ENCODE assay signal across 17 mouse cellular contexts in the genomic region with DNA sequence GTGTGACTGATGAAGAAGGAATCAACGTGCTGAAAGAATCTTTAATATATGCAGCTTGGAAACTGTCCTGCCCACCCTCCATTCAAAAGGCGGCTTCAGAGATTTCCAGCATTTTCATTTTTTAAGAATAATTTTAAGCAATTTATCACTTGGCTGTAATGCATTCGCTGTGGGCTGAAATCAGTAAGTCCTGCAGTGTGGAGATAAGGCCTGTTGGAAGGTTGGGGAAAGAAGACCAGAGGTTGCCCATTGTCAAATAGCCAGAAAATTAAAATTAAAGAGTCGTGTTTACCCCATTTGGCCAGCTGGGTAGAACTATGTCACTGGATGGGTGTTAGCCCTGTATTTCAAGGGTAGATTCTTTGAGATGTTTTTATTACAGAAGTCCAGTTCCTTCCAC.
DNase-seq lines count a peak whose midpoint lies in the region; ATAC-seq lines count a peak whose summit lies in the region.
"Had no signal": no experiment of that assay in that cellular context is flagged by ENCODE, and none has a peak within 500 bp of the region (broad histone marks: within the 10 kb centered on the region; RNA-seq: fewer than 3 reads in every experiment).

No protein-coding gene starts in this region.

- H3K9me3 ChIP-seq in midbrain, embryonic 14.5 days (ENCODE audit: control insufficient read depth, low read length), result no peaks in the 10 kb centered on the region
- H3K9me3 ChIP-seq in midbrain, embryonic 10.5 days (replicated peaks), result no peaks in the 10 kb centered on the region
- H3K9me3 ChIP-seq in forebrain, embryonic 12.5 days, result no peaks in the 10 kb centered on the region
- no peaks in the 10 kb centered on the region for H3K9me3 ChIP-seq in hindbrain, embryonic 12.5 days (replicated peaks)
- H3K9me3 ChIP-seq in midbrain, embryonic 16.5 days (replicated peaks; ENCODE audit: control insufficient read depth, low read length, poor library complexity, severe bottlenecking), result no peaks in the 10 kb centered on the region
- H3K9me3 ChIP-seq: heart, embryonic 12.5 days; limb, embryonic 13.5 days; megakaryocyte, embryonic 14.5 days had no signal

- ATAC-seq in midbrain, embryonic 14.5 days (ENCODE audit: low FRiP score, low TSS enrichment), result no peak
- no peak for ATAC-seq in forebrain, embryonic 12.5 days (ENCODE audit: low FRiP score)
- ATAC-seq in hindbrain, embryonic 12.5 days (ENCODE audit: low FRiP score), result no peak
- peak; percentile 37; the same call in 1 of the 2 replicates for ATAC-seq in midbrain, embryonic 16.5 days

- H3K4me2 ChIP-seq in midbrain, embryonic 14.5 days (ENCODE audit: low read length), result no peak overlapping the region
- H3K4me2 ChIP-seq in forebrain, embryonic 12.5 days, result peak overlapping the region; percentile 23; the same call in 1 of the 2 replicates
- H3K4me2 ChIP-seq in hindbrain, embryonic 12.5 days (replicated peaks), result no peak overlapping the region
- H3K4me2 ChIP-seq in midbrain, embryonic 16.5 days (ENCODE audit: low read length), result no peak overlapping the region
- H3K4me2 ChIP-seq: heart, embryonic 12.5 days; limb, embryonic 13.5 days had no signal

- no peaks in the 10 kb centered on the region for H3K36me3 ChIP-seq in midbrain, embryonic 14.5 days (ENCODE audit: control insufficient read depth, insufficient read depth, low read length)
- no peaks in the 10 kb centered on the region for H3K36me3 ChIP-seq in midbrain, embryonic 10.5 days
- no peaks in the 10 kb centered on the region for H3K36me3 ChIP-seq in forebrain, embryonic 12.5 days (replicated peaks)
- no peaks in the 10 kb centered on the region for H3K36me3 ChIP-seq in hindbrain, embryonic 12.5 days
- H3K36me3 ChIP-seq in midbrain, embryonic 16.5 days (ENCODE audit: control insufficient read depth, insufficient read depth, low read length), result no peaks in the 10 kb centered on the region
- H3K36me3 ChIP-seq: heart, embryonic 12.5 days; limb, embryonic 13.5 days had no signal

- H3K9ac ChIP-seq in midbrain, embryonic 14.5 days (replicated peaks; ENCODE audit: low read length), result no peak overlapping the region
- no peak overlapping the region for H3K9ac ChIP-seq in forebrain, embryonic 12.5 days
- no peak overlapping the region for H3K9ac ChIP-seq in hindbrain, embryonic 12.5 days
- H3K9ac ChIP-seq in midbrain, embryonic 16.5 days (ENCODE audit: low read depth, low read length), result no peak overlapping the region
- H3K9ac ChIP-seq: heart, embryonic 12.5 days; limb, embryonic 13.5 days; liver, embryonic 14.5 days had no signal

- WGBS in midbrain, embryonic 14.5 days, result 64% methylated on average over 4 of the region's 4 CpGs
- 90% methylated on average over 4 of the region's 4 CpGs for WGBS in midbrain, embryonic 10.5 days
- 76% methylated on average over 4 of the region's 4 CpGs for WGBS in forebrain, embryonic 12.5 days
- 80% methylated on average over 4 of the region's 4 CpGs for WGBS in hindbrain, embryonic 12.5 days
- WGBS in midbrain, embryonic 16.5 days, result 64% methylated on average over 4 of the region's 4 CpGs

- no peak overlapping the region for H3K27ac ChIP-seq in midbrain, embryonic 14.5 days (replicated peaks; ENCODE audit: low read depth, low read length)
- H3K27ac ChIP-seq in midbrain, embryonic 10.5 days (replicated peaks), result no peak overlapping the region
- peak overlapping the region; percentile 83 for H3K27ac ChIP-seq in forebrain, embryonic 12.5 days
- H3K27ac ChIP-seq in hindbrain, embryonic 12.5 days, result 0 out of 2 replicates have a peak overlapping the region, but pooled peaks have one; percentile 40
- peak overlapping the region; percentile 65 for H3K27ac ChIP-seq in midbrain, embryonic 16.5 days (ENCODE audit: low read length)
- H3K27ac ChIP-seq: limb, embryonic 13.5 days; liver, embryonic 14.5 days; stomach, postnatal 0 days had no signal

- DNase-seq in midbrain, embryonic 14.5 days, result peak; percentile 28
- no peak for DNase-seq in midbrain, embryonic 10.5 days (ENCODE audit: low spot score)
- no peak for DNase-seq in frontal cortex, postnatal 25 days (ENCODE audit: low spot score in 2 of 2)
- DNase-seq in retina, postnatal 1 day, result no peak
- DNase-seq: kidney, adult 18-20 months; kidney, postnatal 10 days; lung, postnatal 10 days; thymus, postnatal 25 days had no signal

- H3K27me3 ChIP-seq in midbrain, embryonic 14.5 days (ENCODE audit: control insufficient read depth, insufficient read depth, low read length), result no peaks in the 10 kb centered on the region
- peaks cover 12% of the 10 kb centered on the region; the same call in 1 of the 2 replicates for H3K27me3 ChIP-seq in midbrain, embryonic 10.5 days (ENCODE audit: low read depth, poor library complexity, severe bottlenecking)
- H3K27me3 ChIP-seq in forebrain, embryonic 12.5 days, result 0 out of 2 replicates have a peak, but pooled peaks cover 2% of the 10 kb centered on the region
- H3K27me3 ChIP-seq in hindbrain, embryonic 12.5 days, result no peaks in the 10 kb centered on the region
- H3K27me3 ChIP-seq in midbrain, embryonic 16.5 days (ENCODE audit: control insufficient read depth, insufficient read depth, low read depth, low read length), result no peaks in the 10 kb centered on the region
- H3K27me3 ChIP-seq: heart, embryonic 12.5 days; limb, embryonic 13.5 days had no signal

- no peak overlapping the region for H3K4me3 ChIP-seq in midbrain, embryonic 14.5 days (replicated peaks; ENCODE audit: low read depth, low read length)
- H3K4me3 ChIP-seq in midbrain, embryonic 10.5 days, result no peak overlapping the region
- no peak overlapping the region for H3K4me3 ChIP-seq in forebrain, embryonic 12.5 days (replicated peaks)
- H3K4me3 ChIP-seq in hindbrain, embryonic 12.5 days, result no peak overlapping the region
- no peak overlapping the region for H3K4me3 ChIP-seq in midbrain, embryonic 16.5 days (ENCODE audit: low read depth, low read length)
- H3K4me3 ChIP-seq: heart, embryonic 12.5 days; layer of hippocampus, adult 2 months; limb, embryonic 13.5 days; megakaryocyte, embryonic 14.5 days had no signal

- peaks cover 11% of the 10 kb centered on the region for H3K4me1 ChIP-seq in midbrain, embryonic 14.5 days (ENCODE audit: control insufficient read depth, insufficient read depth, low read length)
- peaks cover 39% of the 10 kb centered on the region for H3K4me1 ChIP-seq in midbrain, embryonic 10.5 days
- peaks cover 48% of the 10 kb centered on the region for H3K4me1 ChIP-seq in forebrain, embryonic 12.5 days
- peaks cover 10% of the 10 kb centered on the region for H3K4me1 ChIP-seq in hindbrain, embryonic 12.5 days
- peaks cover 14% of the 10 kb centered on the region for H3K4me1 ChIP-seq in midbrain, embryonic 16.5 days (ENCODE audit: control insufficient read depth, insufficient read depth, low read length)

Comparison
In these comparisons a context has a peak if more than half of its experiments do, and no peak if none do; other contexts are left out.
1. H3K27ac ChIP-seq: peak in forebrain, embryonic 12.5 days (single experiment), hindbrain, embryonic 12.5 days (single experiment) and midbrain, embryonic 16.5 days (single experiment); none in midbrain, embryonic 14.5 days (single experiment) and midbrain, embryonic 10.5 days (single experiment).